Mouse (Mus musculus) MEL (cell line): ENCODE data around the gene Gm47995. TPM values are rescaled to one million over a fixed set of nuclear protein-coding genes. Genes with fewer than 3 reads are reported as not detected.

ENCODE experiments used
- DNase-seq: peaks from one replicate; pipeline ENCODE4 v3.0.0; 2011; ENCODE audit warnings: low read depth, low spot score
- H3K27ac ChIP-seq: 2 replicates; pipeline ENCODE4 v1.5.1; 2012; ENCODE audit warnings: low read depth, mild to moderate bottlenecking, control low read depth, low read length, moderate library complexity; ENCODE audit not compliant: control insufficient read depth
- H3K27me3 ChIP-seq, 2 experiments: fragments of 150-350 bp in 1 of 2; sonication (generic) in 1 of 2; 2 replicates each; pipeline ENCODE4 v1.6.1; 2012; ENCODE audit warnings: low read length in 2 of 2, mild to moderate bottlenecking in 2 of 2, improper control_type of control experiment in 1 of 2, moderate library complexity in 1 of 2; ENCODE audit not compliant: insufficient read depth in 2 of 2, control insufficient read depth in 1 of 2
- H3K36me3 ChIP-seq, 2 experiments: 2 replicates each; pipeline ENCODE4 v1.6.1; 2012 to 2014; ENCODE audit warnings: low read length in 2 of 2, improper control_type of control experiment in 1 of 2, inconsistent platforms in 1 of 2, mild to moderate bottlenecking in 1 of 2; ENCODE audit not compliant: insufficient read depth in 2 of 2, control insufficient read depth in 1 of 2
- H3K4me1 ChIP-seq, 2 experiments: fragments of 150-350 bp in 1 of 2; sonication (generic) in 1 of 2; 2 replicates each; pipeline ENCODE4 v1.6.1; 2012; ENCODE audit warnings: low read length in 2 of 2, improper control_type of control experiment in 1 of 2, mild to moderate bottlenecking in 1 of 2; ENCODE audit not compliant: insufficient read depth in 2 of 2, control insufficient read depth in 1 of 2
- H3K4me3 ChIP-seq, 2 experiments: fragments of 150-350 bp in 1 of 2; sonication (generic) in 1 of 2; 2 replicates each; pipeline ENCODE4 v1.5.1; 2012; ENCODE audit warnings: low read depth in 2 of 2, low read length in 2 of 2, mild to moderate bottlenecking in 2 of 2, moderate library complexity in 2 of 2, control low read depth in 1 of 2, improper control_type of control experiment in 1 of 2; ENCODE audit not compliant: control insufficient read depth in 1 of 2, insufficient read depth in 1 of 2
- H3K79me2 ChIP-seq: 2 replicates; pipeline ENCODE4 v1.6.1; 2012; ENCODE audit warnings: mild to moderate bottlenecking, low read length, moderate library complexity; ENCODE audit not compliant: control insufficient read depth, poor library complexity, insufficient read depth
- H3K9ac ChIP-seq: 2 replicates; pipeline ENCODE4 v1.6.1; 2012; ENCODE audit warnings: low read depth, mild to moderate bottlenecking, control low read depth, low read length, moderate library complexity; ENCODE audit not compliant: control insufficient read depth, poor library complexity, severe bottlenecking
- H3K9me3 ChIP-seq: fragments of 150-350 bp; sonication (generic); replicated peaks from 2 replicates; pipeline ENCODE4 v1.6.1; 2012; ENCODE audit warnings: mild to moderate bottlenecking, low read length, improper control_type of control experiment, moderate library complexity; ENCODE audit not compliant: insufficient read depth
- BHLHE40 ChIP-seq: IDR thresholded peaks from 2 replicates; pipeline ENCODE4 v1.6.1; 2012; ENCODE audit warnings: low read depth, mild to moderate bottlenecking, inconsistent platforms, low read length, improper control_type of control experiment, borderline replicate concordance
- CHD1 ChIP-seq: IDR thresholded peaks from 2 replicates; pipeline ENCODE4 v1.6.1; 2012; ENCODE audit warnings: low read depth, mild to moderate bottlenecking, inconsistent platforms, low read length, improper control_type of control experiment
- CTCF ChIP-seq, 3 experiments: IDR thresholded peaks in 2 of 3; conservative IDR thresholded peaks in 1 of 3; 2 replicates each; pipeline ENCODE4 v1.5.1; 2011 to 2012; ENCODE audit warnings: low read length in 3 of 3, low read depth in 2 of 3, mild to moderate bottlenecking in 2 of 3, improper control_type of control experiment in 1 of 3, inconsistent platforms in 1 of 3, mixed read lengths in 1 of 3, moderate library complexity in 1 of 3; ENCODE audit not compliant: control insufficient read depth in 1 of 3, insufficient read depth in 1 of 3, poor library complexity in 1 of 3, severe bottlenecking in 1 of 3
- E2F4 ChIP-seq: IDR thresholded peaks from 2 replicates; pipeline ENCODE4 v1.6.1; 2011; ENCODE audit warnings: low read depth, low read length, improper control_type of control experiment, borderline replicate concordance
- EP300 ChIP-seq, 2 experiments: IDR thresholded peaks; 2 replicates each; pipeline ENCODE4 v1.6.1; 2011; ENCODE audit warnings: improper control_type of control experiment in 2 of 2, low read length in 2 of 2, low read depth in 1 of 2, mild to moderate bottlenecking in 1 of 2
- GABPA ChIP-seq: IDR thresholded peaks from 2 replicates; pipeline ENCODE4 v1.6.1; 2012; ENCODE audit warnings: low read depth, mild to moderate bottlenecking, inconsistent platforms, low read length, improper control_type of control experiment, moderate library complexity
- GATA1 ChIP-seq: IDR thresholded peaks from 2 replicates; pipeline ENCODE4 v1.6.1; 2011; ENCODE audit warnings: low read depth, low read length, improper control_type of control experiment
- JUND ChIP-seq: IDR thresholded peaks from 2 replicates; pipeline ENCODE4 v1.6.1; 2011; ENCODE audit warnings: low read depth, mild to moderate bottlenecking, improper control_type of control experiment, low read length
- MAFK ChIP-seq: IDR thresholded peaks from 2 replicates; pipeline ENCODE4 v1.6.1; 2011; ENCODE audit warnings: low read depth, mild to moderate bottlenecking, low read length, improper control_type of control experiment, borderline replicate concordance
- MXI1 ChIP-seq: IDR thresholded peaks from 2 replicates; pipeline ENCODE4 v1.6.1; 2011; ENCODE audit warnings: mild to moderate bottlenecking, low read depth, low read length, improper control_type of control experiment
- MYB ChIP-seq: IDR thresholded peaks from 2 replicates; pipeline ENCODE4 v1.6.1; 2011; ENCODE audit warnings: mild to moderate bottlenecking, low read depth, low read length, improper control_type of control experiment
- NRF1 ChIP-seq: IDR thresholded peaks from 2 replicates; pipeline ENCODE4 v1.6.1; 2014; ENCODE audit warnings: low read depth, mild to moderate bottlenecking, inconsistent platforms, low read length, improper control_type of control experiment, moderate library complexity; ENCODE audit not compliant: poor library complexity, insufficient read depth, severe bottlenecking
- POLR2A ChIP-seq, 2 experiments: IDR thresholded peaks; 2 replicates each; pipeline ENCODE4 v1.6.1; 2011 to 2012; ENCODE audit warnings: low read length in 2 of 2, mild to moderate bottlenecking in 2 of 2, control low read depth in 1 of 2, improper control_type of control experiment in 1 of 2, low read depth in 1 of 2, moderate library complexity in 1 of 2; ENCODE audit not compliant: control insufficient read depth in 1 of 2, insufficient read depth in 1 of 2, poor library complexity in 1 of 2
- POLR2AphosphoS2 ChIP-seq: IDR thresholded peaks from 2 replicates; pipeline ENCODE4 v1.6.1; 2011; ENCODE audit warnings: low read length, improper control_type of control experiment
- RAD21 ChIP-seq: IDR thresholded peaks from 2 replicates; pipeline ENCODE4 v1.6.1; 2011; ENCODE audit warnings: mild to moderate bottlenecking, low read depth, low read length, improper control_type of control experiment
- SMC3 ChIP-seq: IDR thresholded peaks from 2 replicates; pipeline ENCODE4 v1.6.1; 2011; ENCODE audit warnings: low read depth, low read length, improper control_type of control experiment
- TAL1 ChIP-seq: IDR thresholded peaks from 2 replicates; pipeline ENCODE4 v1.6.1; 2012; ENCODE audit warnings: mild to moderate bottlenecking, inconsistent platforms, low read length, moderate library complexity, mixed read lengths
- TBP ChIP-seq: IDR thresholded peaks from 2 replicates; pipeline ENCODE4 v1.8.0; 2011; ENCODE audit warnings: low read depth, low read length, improper control_type of control experiment
- TCF12 ChIP-seq: IDR thresholded peaks from 2 replicates; pipeline ENCODE4 v1.6.1; 2014; ENCODE audit warnings: low read depth, mild to moderate bottlenecking, inconsistent platforms, low read length, improper control_type of control experiment, moderate library complexity
- USF2 ChIP-seq, 2 experiments: IDR thresholded peaks; 2 replicates each; pipeline ENCODE4 v1.6.1; 2011 to 2012; ENCODE audit warnings: improper control_type of control experiment in 2 of 2, low read length in 2 of 2, borderline replicate concordance in 1 of 2, inconsistent platforms in 1 of 2, low read depth in 1 of 2, mild to moderate bottlenecking in 1 of 2; ENCODE audit not compliant: insufficient read depth in 1 of 2
- ZC3H11A ChIP-seq: IDR thresholded peaks from 2 replicates; pipeline ENCODE4 v1.6.1; 2012; ENCODE audit warnings: low read depth, mild to moderate bottlenecking, inconsistent platforms, low read length, improper control_type of control experiment
- ZMIZ1 ChIP-seq: IDR thresholded peaks from 2 replicates; pipeline ENCODE4 v1.6.1; 2012; ENCODE audit warnings: low read depth, mild to moderate bottlenecking, inconsistent platforms, low read length, improper control_type of control experiment, moderate library complexity
- ZNF384 ChIP-seq: IDR thresholded peaks from 2 replicates; pipeline ENCODE4 v1.6.1; 2012; ENCODE audit warnings: low read depth, mild to moderate bottlenecking, inconsistent platforms, low read length, improper control_type of control experiment
- polyA plus RNA-seq, 2 experiments: library from polyadenylated mRNA; stranded (reverse) in 1 of 2; unstranded in 1 of 2; fragments of >175 nt in 1 of 2; fragments of >200 nt in 1 of 2; gene quantifications; 2 replicates each; pipeline versions ENCODE4 v1.2.1 to v1.2.4; 2012; ENCODE audit warnings: low replicate concordance in 2 of 2, low read depth in 1 of 2; ENCODE audit not compliant: insufficient read length in 2 of 2, insufficient read depth in 1 of 2, missing spikeins in 1 of 2
- total RNA-seq: library from RNA; depleted of rRNA; stranded (reverse); fragments of 300-350 nt; gene quantifications from 2 replicates; pipeline ENCODE4 v1.2.3, GENCODE M21; 2012

Gene Gm47995
- total and polyA plus RNA-seq, 3 experiments: 0.18 TPM; not detected in 2

GRCm38 (mm10) chr1:151215985-151216384 lies 17.7 kb downstream of the Gm47995 start:
- peaks cover 3 to 8% of the 10 kb centered on the region in 2 experiments; a peak in 2 of 4 replicates for H3K4me1 ChIP-seq
- no peak for DNase-seq
- no peak overlapping the region for H3K27ac ChIP-seq
- no peaks in the 10 kb centered on the region for H3K79me2 ChIP-seq
- TF ChIP-seq TCF12 (no peak), MXI1 (no peak), CHD1 (no peak), TAL1 (no peak), ZNF384 (no peak), GABPA (no peak), NRF1 (no peak), SMC3 (no peak), MAFK (no peak), GATA1 (no peak), ZC3H11A (no peak), CTCF (IDR thresholded peaks at IDR 0.05 in 2 of 3, conservative IDR thresholded peaks at IDR 0.05 in 1 of 3; ENCODE audit: control insufficient read depth in 1 of 3, insufficient read depth in 1 of 3, low read depth in 2 of 3, low read length in 3 of 3, poor library complexity in 1 of 3, severe bottlenecking in 1 of 3) (no peak), TBP (no peak), RAD21 (no peak), POLR2A (IDR thresholded peaks at IDR 0.05; ENCODE audit: control insufficient read depth in 1 of 2, insufficient read depth in 1 of 2, low read depth in 1 of 2, low read length in 2 of 2, poor library complexity in 1 of 2) (no peak)
- H3K27me3 ChIP-seq: no peaks in the 10 kb centered on the region
- peaks cover 0 to 9% of the 10 kb centered on the region in 2 experiments; a peak in 2 of 4 replicates for H3K36me3 ChIP-seq
- H3K4me3 ChIP-seq: no peak overlapping the region
- H3K9ac ChIP-seq: no peak overlapping the region
- no peaks in the 10 kb centered on the region for H3K9me3 ChIP-seq

DNA sequence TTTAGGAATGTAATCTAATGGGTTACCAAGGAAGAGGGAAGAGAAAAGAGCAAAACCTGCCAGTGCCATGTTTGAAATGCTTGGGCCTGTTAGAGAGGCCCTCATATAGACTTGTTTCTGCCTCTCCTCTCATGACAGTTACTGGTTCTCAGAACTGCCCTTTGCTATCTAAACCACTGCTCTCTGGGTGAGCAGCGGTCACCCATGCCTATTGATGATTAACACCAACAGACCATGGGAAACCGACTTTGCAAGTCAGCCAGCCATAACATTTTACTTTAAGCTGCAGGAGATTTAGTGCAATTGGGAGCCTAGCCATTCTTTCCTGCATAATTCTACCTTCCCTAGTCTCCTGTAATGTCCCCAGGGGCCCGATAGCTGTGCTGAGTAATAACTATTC lies 18.2 kb downstream of the Gm47995 start:
- no peaks in the 10 kb centered on the region for H3K27me3 ChIP-seq
- no peak for DNase-seq
- H3K4me1 ChIP-seq: peaks cover 3 to 8% of the 10 kb centered on the region in 2 experiments; a peak in 2 of 4 replicates
- H3K27ac ChIP-seq: no peak overlapping the region
- no peak overlapping the region for H3K9ac ChIP-seq
- no peaks in the 10 kb centered on the region for H3K79me2 ChIP-seq
- TF ChIP-seq MYB (no peak), E2F4 (no peak), EP300 (IDR thresholded peaks at IDR 0.05; ENCODE audit: low read depth in 1 of 2, low read length in 2 of 2) (no peak), SMC3 (no peak), MXI1 (no peak), MAFK (no peak), JUND (no peak), NRF1 (no peak), TAL1 (no peak), TBP (no peak), BHLHE40 (no peak), POLR2AphosphoS2 (no peak), ZMIZ1 (no peak), USF2 (IDR thresholded peaks at IDR 0.05; ENCODE audit: borderline replicate concordance in 1 of 2, insufficient read depth in 1 of 2, low read depth in 1 of 2, low read length in 2 of 2) (no peak)
- H3K9me3 ChIP-seq: no peaks in the 10 kb centered on the region
- H3K4me3 ChIP-seq: no peak overlapping the region
- peaks cover 0 to 9% of the 10 kb centered on the region in 2 experiments; a peak in 2 of 4 replicates for H3K36me3 ChIP-seq
